Mouse (Mus musculus): Measurements from ENCODE around the gene Bbof1.

GRCm38 (mm10) chr12:84385408-84385807 is 23.5 kb upstream of the Bbof1 start:
- no peak for TF ChIP-seq POLR2A (IDR thresholded peaks at IDR 0.05; ENCODE audit: borderline replicate concordance, low read depth, low read length)
- no peak for TF ChIP-seq CTCF (IDR thresholded peaks at IDR 0.05; ENCODE audit: low read depth, low read length)
